Mouse (Mus musculus) heart, postnatal 0 days (tissue): ENCODE measurements around the gene Wee2. TPM values are rescaled to one million over a fixed set of nuclear protein-coding genes. Genes with fewer than 3 reads are reported as not detected.

ENCODE experiments used
- ATAC-seq: fragments of 200-750 bp; cut with Nextera tagmentation; 2 replicates; pipeline ENCODE4 v1.8.0; 2017; ENCODE audit warnings: low read depth, moderate number of reproducible peaks, moderate library complexity; ENCODE audit not compliant: insufficient read depth
- DNase-seq: peaks from one replicate; pipeline ENCODE4 v3.0.0-alpha.2; 2016; ENCODE audit warnings: low spot score
- H3K27ac ChIP-seq: fragments of 300-500 bp; sonication (generic); 2 replicates; pipeline ENCODE4 v1.5.1; 2014; ENCODE audit warnings: low read depth, mild to moderate bottlenecking
- H3K27me3 ChIP-seq: fragments of 300-500 bp; sonication (generic); 2 replicates; pipeline ENCODE4 v1.6.1; 2014; ENCODE audit warnings: low read length, mixed read lengths; ENCODE audit not compliant: control insufficient read depth, insufficient read depth
- H3K36me3 ChIP-seq: fragments of 300-500 bp; sonication (generic); replicated peaks from 2 replicates; pipeline ENCODE4 v1.6.1; 2014; ENCODE audit warnings: low read length, mixed read lengths; ENCODE audit not compliant: control insufficient read depth, insufficient read depth
- H3K4me1 ChIP-seq: fragments of 300-500 bp; sonication (generic); 2 replicates; pipeline ENCODE4 v1.6.1; 2014; ENCODE audit warnings: antibody characterized with exemption; ENCODE audit not compliant: control insufficient read depth, insufficient read depth
- H3K4me2 ChIP-seq: fragments of 300-500 bp; sonication (generic); 2 replicates; pipeline ENCODE4 v1.6.1; 2014; ENCODE audit warnings: low read depth, mild to moderate bottlenecking, low read length, moderate library complexity
- H3K4me3 ChIP-seq: fragments of 300-500 bp; sonication (generic); 2 replicates; pipeline ENCODE4 v1.5.1; 2014; ENCODE audit warnings: low read depth, low read length
- H3K9ac ChIP-seq: fragments of 300-500 bp; sonication (generic); replicated peaks from 2 replicates; pipeline ENCODE4 v1.6.1; 2014; ENCODE audit warnings: low read depth, low read length, mixed read lengths
- H3K9me3 ChIP-seq: fragments of 300-500 bp; sonication (generic); replicated peaks from 2 replicates; pipeline ENCODE4 v1.6.1; 2016; ENCODE audit warnings: low read length; ENCODE audit not compliant: control insufficient read depth
- CTCF ChIP-seq: IDR thresholded peaks from 2 replicates; pipeline ENCODE4 v1.5.1; 2016; ENCODE audit warnings: antibody characterized with exemption, control low read depth, low read depth
- EP300 ChIP-seq: IDR thresholded peaks from 2 replicates; pipeline ENCODE4 v1.6.1; 2016; ENCODE audit warnings: antibody characterized with exemption, low read depth
- WGBS: fragments of 180-500 bp; shearing (Covaris S2); extraction: QIAGEN DNeasy Blood & Tissue Kit; methylation state at CpG from one replicate; pipeline ENCODE4 v1.1.7; 2014; 5-methylcytosine and 5-hydroxymethylcytosine counted together
- polyA plus RNA-seq: library from polyadenylated mRNA; unstranded; fragments of >200 nt; fragmentation: Nextera tagmentation; extraction: Ambion mirVana; gene quantifications from 2 replicates; pipeline ENCODE4 v1.2.1, GENCODE M21; 2015
- total RNA-seq: library from RNA; depleted of rRNA; stranded (reverse); fragments of >200 nt; gene quantifications from 2 replicates; pipeline ENCODE4 v1.2.3, GENCODE M21; 2014; ENCODE audit warnings: low replicate concordance

Gene Wee2
- total and polyA plus RNA-seq, 2 experiments from 2014 or later, result not detected

GRCm38 (mm10) chr6:40431356-40431755 is 7.5 kb upstream of the Wee2 start:
- Histone ChIP-seq H3K4me3 (no peak overlapping the region), H3K4me1 (peaks cover 4% of the 10 kb centered on the region; the same call in 1 of the 2 replicates), H3K4me2 (no peak overlapping the region), H3K9me3 (no peaks in the 10 kb centered on the region), H3K27me3 (peaks cover 7% of the 10 kb centered on the region; the same call in 1 of the 2 replicates), H3K36me3 (no peaks in the 10 kb centered on the region), H3K9ac (no peak overlapping the region), H3K27ac (no peak overlapping the region)
- TF ChIP-seq CTCF, result no peak
- no peak for TF ChIP-seq EP300
- DNase-seq, result no peak
- WGBS, result 56% methylated on average over 4 of the region's 4 CpGs
- ATAC-seq, result no peak

GRCm38 (mm10) chr6:40431812-40432211 is 7.1 kb upstream of the Wee2 start:
- no peak overlapping the region for H3K4me2 ChIP-seq

GRCm38 (mm10) chr6:40432346-40433275 is 6.3 kb upstream of the Wee2 start:
- peaks cover 7% of the 10 kb centered on the region; the same call in 1 of the 2 replicates for H3K27me3 ChIP-seq
- WGBS, result 83% methylated on average over 17 of the region's 17 CpGs

More at GRCm38 (mm10) chr6:40431812-40432211, 7.1 kb upstream of the Wee2 start:
- Histone ChIP-seq H3K27ac (no peak overlapping the region), H3K4me3 (no peak overlapping the region), H3K36me3 (no peaks in the 10 kb centered on the region), H3K4me1 (peaks cover 4% of the 10 kb centered on the region; the same call in 1 of the 2 replicates), H3K27me3 (peaks cover 7% of the 10 kb centered on the region; the same call in 1 of the 2 replicates), H3K9ac (no peak overlapping the region), H3K9me3 (no peaks in the 10 kb centered on the region)
- no peak for ATAC-seq
- TF ChIP-seq CTCF (no peak), EP300 (no peak)
- DNase-seq, result no peak

GRCm38 (mm10) chr6:40434697-40435096 is 4.2 kb upstream of the Wee2 start:
- no peak overlapping the region; the same call in 1 of the 2 replicates for H3K9ac ChIP-seq
- no peak for DNase-seq

More at GRCm38 (mm10) chr6:40432346-40433275, 6.3 kb upstream of the Wee2 start:
- TF ChIP-seq EP300 (no peak), CTCF (no peak)
- peaks cover 4% of the 10 kb centered on the region; the same call in 1 of the 2 replicates for H3K4me1 ChIP-seq
- ATAC-seq (no peak), DNase-seq (no peak)
- no peak overlapping the region for H3K4me3 ChIP-seq
- no peaks in the 10 kb centered on the region for H3K36me3 ChIP-seq
- H3K9ac ChIP-seq, result no peak overlapping the region
- no peaks in the 10 kb centered on the region for H3K9me3 ChIP-seq
- H3K4me2 ChIP-seq, result no peak overlapping the region
- H3K27ac ChIP-seq, result no peak overlapping the region

GRCm38 (mm10) chr6:40435151-40436046 is 3.5 kb upstream of the Wee2 start:
- TF ChIP-seq EP300 (no peak), CTCF (no peak)
- peak; percentile 11 for DNase-seq
- peak; percentile 54 for ATAC-seq
- Histone ChIP-seq H3K4me1 (peaks cover 4% of the 10 kb centered on the region; the same call in 1 of the 2 replicates), H3K27ac (no peak overlapping the region), H3K27me3 (peaks cover 7% of the 10 kb centered on the region; the same call in 1 of the 2 replicates), H3K9me3 (no peaks in the 10 kb centered on the region), H3K36me3 (no peaks in the 10 kb centered on the region), H3K4me2 (peak overlapping the region; percentile 99), H3K4me3 (peak overlapping the region; percentile 86), H3K9ac (peak overlapping the region; percentile 70)
- WGBS, result under 1% methylated on average over 62 of the region's 72 CpGs

More at GRCm38 (mm10) chr6:40434697-40435096, 4.2 kb upstream of the Wee2 start:
- Histone ChIP-seq H3K9me3 (no peaks in the 10 kb centered on the region), H3K27me3 (peaks cover 7% of the 10 kb centered on the region; the same call in 1 of the 2 replicates), H3K4me1 (peaks cover 4% of the 10 kb centered on the region; the same call in 1 of the 2 replicates), H3K27ac (no peak overlapping the region), H3K36me3 (no peaks in the 10 kb centered on the region), H3K4me3 (peak overlapping the region; percentile 86), H3K4me2 (peak overlapping the region; percentile 99)
- TF ChIP-seq EP300 (no peak), CTCF (no peak)
- 24% methylated on average over 7 of the region's 7 CpGs for WGBS
- ATAC-seq, result no peak
